Mouse (Mus musculus): Measurements from ENCODE around the gene Eps8l1. TPM values are rescaled to one million over a fixed set of nuclear protein-coding genes. Genes with fewer than 3 reads are reported as not detected.

The Eps8l1 gene
- polyA plus RNA-seq, 1 experiment, result 16.5 TPM

DNA sequence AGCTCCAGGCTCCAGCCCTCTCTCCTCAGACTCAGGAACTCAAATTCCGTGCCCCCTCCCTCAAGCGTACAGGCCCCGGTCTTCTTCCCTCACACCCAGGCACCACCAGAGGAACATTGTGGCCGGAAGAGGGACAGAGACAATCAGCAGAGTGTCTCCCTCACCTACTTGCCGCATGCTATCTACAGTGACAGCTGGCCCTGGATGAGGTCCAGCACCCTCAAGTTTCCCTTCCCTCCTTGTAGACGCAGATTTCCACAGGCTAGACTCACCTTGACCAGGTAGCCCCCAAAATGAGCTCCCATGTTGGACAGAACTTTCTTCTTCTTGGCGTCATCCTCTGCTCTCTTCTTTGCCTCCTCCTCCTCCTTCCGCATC, 48.3 kb downstream of the Eps8l1 start:
- no peak for TF ChIP-seq POLR2A (IDR thresholded peaks at IDR 0.05; ENCODE audit: borderline replicate concordance, control insufficient read depth, low read depth, low read length)
- WGBS, result 43% methylated on average over 8 of the region's 8 CpGs
- Histone ChIP-seq H3K4me3 (replicated peaks; ENCODE audit: control insufficient read depth, low read depth, low read length) (peak overlapping the region; percentile 22), H3K4me1 (ENCODE audit: control insufficient read depth, insufficient read depth, low read length) (peaks cover 11% of the 10 kb centered on the region), H3K27ac (ENCODE audit: control insufficient read depth, insufficient read depth, low read depth, low read length, poor library complexity) (peak overlapping the region; percentile 14; the same call in 1 of the 2 replicates)

DNA sequence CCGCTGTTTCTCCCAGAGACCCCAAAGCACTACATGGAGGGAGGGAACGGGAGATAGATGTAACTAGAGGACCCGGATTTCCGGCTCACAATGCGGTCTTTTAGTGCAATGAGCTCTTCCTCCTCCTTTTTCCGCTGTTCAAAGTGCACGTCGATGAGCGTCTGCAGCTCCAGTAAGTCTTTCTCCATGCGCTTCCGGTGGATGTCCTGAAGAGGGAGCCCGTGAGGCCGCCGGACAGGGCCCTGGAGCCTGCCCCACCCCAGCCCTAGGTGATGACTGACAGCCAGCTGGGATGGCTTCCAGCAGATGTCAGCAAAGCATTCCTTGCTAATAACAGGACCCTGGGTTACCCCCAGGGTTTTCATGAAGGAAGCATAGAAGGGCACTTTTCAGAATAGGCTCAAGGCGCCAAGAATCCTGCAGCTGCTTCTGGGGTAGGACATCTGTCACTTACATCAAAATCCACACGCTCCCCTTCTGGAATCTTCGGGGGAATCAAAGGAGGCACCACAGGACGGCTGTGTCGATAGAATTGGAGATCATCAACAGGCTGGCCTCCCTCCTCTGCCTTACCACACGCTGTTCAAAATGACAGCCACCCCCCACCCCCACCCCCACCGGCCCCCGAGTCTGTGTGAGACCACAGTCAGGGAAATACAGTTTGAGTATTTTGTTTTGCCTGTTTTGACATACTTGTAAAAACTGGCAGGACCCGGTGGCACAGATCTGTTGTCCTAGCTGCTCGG, 49.6 kb downstream of the Eps8l1 start:
- WGBS, result 25% methylated on average over 24 of the region's 24 CpGs
- Histone ChIP-seq H3K4me1 (ENCODE audit: control insufficient read depth, insufficient read depth, low read length) (peaks cover 5% of the 10 kb centered on the region), H3K27ac (ENCODE audit: control insufficient read depth, insufficient read depth, low read depth, low read length, poor library complexity) (0 out of 2 replicates have a peak overlapping the region, but pooled peaks have one; percentile 20), H3K4me3 (replicated peaks; ENCODE audit: control insufficient read depth, low read depth, low read length) (no peak overlapping the region)
- TF ChIP-seq CTCF (IDR thresholded peaks at IDR 0.05; ENCODE audit: control insufficient read depth, insufficient read depth, low read length) (peak; percentile 79), POLR2A (IDR thresholded peaks at IDR 0.05; ENCODE audit: borderline replicate concordance, control insufficient read depth, low read depth, low read length) (no peak)

DNA sequence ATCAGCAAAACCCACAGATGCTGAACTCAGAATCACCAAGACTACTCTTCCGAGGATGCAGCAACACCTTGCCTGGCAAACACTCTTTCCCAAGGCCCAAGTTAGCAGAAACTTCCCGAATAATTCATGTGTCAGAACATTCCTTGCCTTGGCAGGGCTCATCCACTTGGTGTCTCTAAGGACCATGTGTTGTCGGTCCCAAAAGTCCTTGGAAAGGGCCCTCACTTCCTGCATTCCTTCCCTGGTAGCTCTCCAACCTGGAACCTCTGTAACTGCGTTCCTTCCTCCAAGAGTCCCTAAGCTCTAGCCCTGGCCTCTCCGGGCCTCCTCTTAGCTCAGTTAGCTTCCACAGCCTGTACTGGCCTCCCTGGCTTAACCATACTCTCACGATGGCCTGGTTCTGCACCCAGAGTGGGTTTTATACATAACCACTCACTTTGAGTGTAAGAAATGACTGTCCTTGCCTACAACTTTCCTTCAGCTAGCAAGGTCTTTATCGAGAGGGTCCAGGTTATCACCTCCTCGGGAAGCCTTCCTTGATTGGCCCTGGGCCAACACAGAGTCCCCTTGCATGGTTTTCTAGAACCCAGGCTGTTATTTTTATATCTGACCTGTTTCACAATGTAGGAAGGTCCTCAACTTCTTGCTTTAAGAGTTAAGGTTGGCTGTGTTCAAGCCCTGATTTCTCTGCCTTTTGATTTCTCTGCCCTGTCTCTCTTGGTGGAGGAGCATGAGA, 51.2 kb downstream of the Eps8l1 start:
- peaks cover 3% of the 10 kb centered on the region; the same call in 1 of the 2 replicates for H3K4me1 ChIP-seq (ENCODE audit: control insufficient read depth, insufficient read depth, low read length)
- 77% methylated on average over 8 of the region's 8 CpGs for WGBS

DNA sequence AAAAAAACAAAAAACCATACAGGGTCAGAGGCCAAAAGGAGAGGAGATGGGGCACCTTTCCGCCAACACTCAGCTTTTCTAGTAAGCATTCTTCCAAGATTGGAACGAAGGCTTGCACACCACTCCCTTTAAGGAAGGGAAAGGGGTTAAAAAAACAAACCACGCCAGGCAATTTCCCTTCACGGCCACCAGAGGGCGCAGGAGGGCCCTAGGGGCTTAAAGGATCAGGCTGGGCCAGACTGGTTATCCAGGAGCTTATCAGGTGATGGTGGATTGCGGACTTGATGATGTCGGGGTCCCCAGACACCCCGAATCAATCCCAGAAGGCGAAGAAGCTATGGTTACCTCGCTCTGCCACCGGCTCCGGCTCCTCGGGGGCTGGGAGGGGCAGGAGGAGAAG, 52.8 kb downstream of the Eps8l1 start:
- 27% methylated on average over 13 of the region's 13 CpGs for WGBS
- Histone ChIP-seq H3K27ac (ENCODE audit: control insufficient read depth, insufficient read depth, low read depth, low read length, poor library complexity) (no peak overlapping the region), H3K4me1 (ENCODE audit: control insufficient read depth, insufficient read depth, low read length) (peaks cover 2% of the 10 kb centered on the region; the same call in 1 of the 2 replicates), H3K4me3 (replicated peaks; ENCODE audit: control insufficient read depth, low read depth, low read length) (no peak overlapping the region)
- TF ChIP-seq POLR2A (IDR thresholded peaks at IDR 0.05; ENCODE audit: borderline replicate concordance, control insufficient read depth, low read depth, low read length), result no peak
- TF ChIP-seq CTCF (IDR thresholded peaks at IDR 0.05; ENCODE audit: control insufficient read depth, insufficient read depth, low read length), result peak; percentile 85

More for the DNA sequence above, 51.2 kb downstream of the Eps8l1 start:
- H3K27ac ChIP-seq (ENCODE audit: control insufficient read depth, insufficient read depth, low read depth, low read length, poor library complexity), result no peak overlapping the region
- no peak overlapping the region for H3K4me3 ChIP-seq (replicated peaks; ENCODE audit: control insufficient read depth, low read depth, low read length)
- TF ChIP-seq POLR2A (IDR thresholded peaks at IDR 0.05; ENCODE audit: borderline replicate concordance, control insufficient read depth, low read depth, low read length) (no peak), CTCF (IDR thresholded peaks at IDR 0.05; ENCODE audit: control insufficient read depth, insufficient read depth, low read length) (no peak)

DNA sequence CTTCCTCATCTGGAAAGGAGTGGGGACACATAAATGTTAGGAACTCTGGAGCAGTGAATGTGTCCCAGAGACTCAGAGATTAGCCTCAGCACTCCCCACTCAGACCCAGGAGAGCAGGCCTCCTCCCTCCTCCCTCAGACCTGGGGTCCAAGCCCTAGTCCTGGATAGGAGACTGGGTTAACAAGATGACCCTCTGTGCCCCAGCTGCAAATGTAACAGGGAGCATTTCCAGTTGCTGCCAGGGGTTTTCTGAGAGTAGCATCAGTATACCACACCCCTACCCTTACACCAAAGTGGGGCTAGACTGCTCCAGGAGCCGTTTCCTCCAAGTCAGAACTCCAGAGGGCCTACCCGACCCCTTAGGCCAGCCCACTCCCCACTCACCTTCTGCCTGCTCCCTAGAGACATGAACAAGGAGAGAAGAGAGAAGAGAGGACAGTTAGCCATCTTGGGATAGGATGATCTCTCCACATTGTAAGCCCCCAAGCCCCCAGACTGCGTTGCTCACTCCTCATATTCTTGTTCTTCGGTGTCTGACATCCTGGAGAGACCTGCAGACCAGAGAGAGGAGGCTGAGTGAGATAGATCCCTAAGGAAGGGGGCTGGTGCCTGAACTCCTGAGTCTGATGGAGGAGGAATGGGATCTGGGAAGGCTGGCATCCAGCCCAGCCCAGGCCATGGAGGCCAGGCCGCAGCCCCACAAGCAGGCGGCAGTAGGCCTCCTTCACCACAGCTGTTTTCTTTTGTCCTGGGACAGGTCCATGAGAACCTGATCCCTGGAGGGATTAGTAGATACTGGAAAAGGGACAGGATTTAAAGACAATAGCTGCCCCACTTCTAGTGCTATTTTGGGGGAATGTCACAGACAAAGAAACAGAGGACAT, 53.6 kb downstream of the Eps8l1 start:
- WGBS, result 84% methylated on average over 6 of the region's 6 CpGs
- TF ChIP-seq POLR2A (IDR thresholded peaks at IDR 0.05; ENCODE audit: borderline replicate concordance, control insufficient read depth, low read depth, low read length) (no peak), CTCF (IDR thresholded peaks at IDR 0.05; ENCODE audit: control insufficient read depth, insufficient read depth, low read length) (no peak)
- H3K27ac ChIP-seq (ENCODE audit: control insufficient read depth, insufficient read depth, low read depth, low read length, poor library complexity), result no peak overlapping the region
- no peak overlapping the region for H3K4me3 ChIP-seq (replicated peaks; ENCODE audit: control insufficient read depth, low read depth, low read length)
- peaks cover 4% of the 10 kb centered on the region for H3K4me1 ChIP-seq (ENCODE audit: control insufficient read depth, insufficient read depth, low read length)

DNA sequence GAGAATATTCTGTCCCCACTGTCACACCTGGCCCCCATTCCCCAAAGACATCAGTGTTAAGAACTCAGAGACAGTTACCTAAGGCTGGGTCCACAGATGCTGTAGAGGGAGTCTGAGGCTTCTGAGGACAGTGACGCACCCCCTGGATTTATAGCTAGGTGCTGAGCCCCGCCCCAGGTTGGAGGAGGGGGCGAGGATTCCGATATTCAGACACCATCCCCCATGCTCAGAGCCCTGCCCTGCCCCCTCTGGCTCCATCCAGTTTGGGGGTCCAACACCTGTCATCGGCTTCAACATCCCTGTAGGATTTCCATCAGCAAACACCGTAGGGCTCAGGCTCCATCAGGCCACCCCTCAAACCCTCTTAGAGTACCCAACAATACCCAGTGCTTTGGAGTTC, 55.4 kb downstream of the Eps8l1 start:
- no peak for TF ChIP-seq CTCF (IDR thresholded peaks at IDR 0.05; ENCODE audit: control insufficient read depth, insufficient read depth, low read length)
- TF ChIP-seq POLR2A (IDR thresholded peaks at IDR 0.05; ENCODE audit: borderline replicate concordance, control insufficient read depth, low read depth, low read length), result no peak
- H3K4me1 ChIP-seq (ENCODE audit: control insufficient read depth, insufficient read depth, low read length), result peaks cover 3% of the 10 kb centered on the region; the same call in 1 of the 2 replicates
- 82% methylated on average over 6 of the region's 6 CpGs for WGBS
- H3K27ac ChIP-seq (ENCODE audit: control insufficient read depth, insufficient read depth, low read depth, low read length, poor library complexity), result no peak overlapping the region
- no peak overlapping the region for H3K4me3 ChIP-seq (replicated peaks; ENCODE audit: control insufficient read depth, low read depth, low read length)

DNA sequence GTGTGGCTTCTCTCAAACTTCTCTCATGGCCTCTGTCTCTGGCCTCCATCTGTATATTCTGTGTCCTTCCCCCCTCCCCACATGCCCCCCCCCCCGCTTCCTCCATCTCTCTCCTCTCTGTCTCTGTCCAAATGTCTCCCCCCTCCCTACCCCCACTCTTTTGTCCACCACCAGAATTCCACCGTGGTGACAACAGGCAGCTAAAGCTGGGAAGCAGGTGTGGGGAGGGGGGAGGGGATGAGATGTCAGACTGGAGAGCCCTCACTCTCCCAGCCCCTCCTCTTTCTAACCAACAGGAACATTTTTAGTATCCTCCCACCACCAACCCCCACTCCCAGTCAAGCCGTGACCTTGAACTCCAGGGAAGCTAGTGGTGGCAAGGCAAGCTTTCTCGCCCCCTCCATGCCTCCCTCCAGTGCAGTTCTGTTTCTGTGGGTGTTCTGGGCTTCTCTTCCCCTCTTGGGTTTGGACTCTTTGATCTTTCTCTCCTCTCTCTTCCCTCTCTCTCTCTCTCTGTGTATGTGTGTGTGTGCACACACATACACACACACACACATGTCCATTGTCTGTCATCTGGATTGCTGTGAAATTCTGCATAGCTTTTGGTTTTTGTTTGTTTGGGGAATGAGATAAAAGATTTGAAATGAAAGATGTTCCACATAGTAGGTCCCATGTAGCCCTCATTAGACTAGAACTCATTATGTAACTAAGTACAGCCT, 56.0 kb downstream of the Eps8l1 start, which contains the start of gene Tnnt1:
Gene Tnnt1 (minus strand): TSS at position 51 of the 719 bp plus-strand sequence.
- no peak within 1 kb of the TSS for H3K4me3 ChIP-seq (replicated peaks; ENCODE audit: control insufficient read depth, low read depth, low read length)
- peaks cover 3% of the 10 kb centered on the region; the same call in 1 of the 2 replicates for H3K4me1 ChIP-seq (ENCODE audit: control insufficient read depth, insufficient read depth, low read length)
- TF ChIP-seq POLR2A (IDR thresholded peaks at IDR 0.05; ENCODE audit: borderline replicate concordance, control insufficient read depth, low read depth, low read length) (no peak), CTCF (IDR thresholded peaks at IDR 0.05; ENCODE audit: control insufficient read depth, insufficient read depth, low read length) (no peak)
- WGBS, result 54% methylated on average over 4 of the region's 4 CpGs
- no peak within 1 kb of the TSS for H3K27ac ChIP-seq (ENCODE audit: control insufficient read depth, insufficient read depth, low read depth, low read length, poor library complexity)

Data from bone marrow, adult 2 months (tissue).